Mouse (Mus musculus): ENCODE data around the gene Hax1. TPM values are rescaled to one million over a fixed set of nuclear protein-coding genes. Genes with fewer than 3 reads are reported as not detected.

Hax1 gene
- 78.6 and 79.3 TPM in 2 replicates for polyA plus RNA-seq (2015; fragmentation: Nextera tagmentation; extraction: Ambion mirVana)

GRCm38 (mm10) chr3:89998612-89999054 is at the start of gene Hax1:
Gene Hax1 (minus strand): TSS chr3:89998780.

GRCm38 (mm10) chr3:89963221-89963763 is 35.3 kb downstream of the Hax1 start, which contains the start of gene Atp8b2:
Gene Atp8b2 (minus strand): TSS chr3:89963508.

Other genes starting within 250 kb of the Hax1 start
- gene Chrnb2, start 234.1 kb downstream of the Hax1 start, polyA plus RNA-seq (2015; fragmentation: Nextera tagmentation; extraction: Ambion mirVana), result 0.43 and 0.55 TPM in 2 replicates
- 9.1 and 12.2 TPM in 2 replicates for gene Ube2q1, start 225.2 kb downstream of the Hax1 start, polyA plus RNA-seq (2015; fragmentation: Nextera tagmentation; extraction: Ambion mirVana)
- gene She, start 167.4 kb downstream of the Hax1 start, polyA plus RNA-seq (2015; fragmentation: Nextera tagmentation; extraction: Ambion mirVana), result 1.9 and 2.0 TPM in 2 replicates
- 7.7 and 9.1 TPM in 2 replicates for gene Il6ra, start 85.6 kb downstream of the Hax1 start, polyA plus RNA-seq (2015; fragmentation: Nextera tagmentation; extraction: Ambion mirVana)
- gene Atp8b2, start 35.3 kb downstream of the Hax1 start, polyA plus RNA-seq (2015; fragmentation: Nextera tagmentation; extraction: Ambion mirVana), result 4.0 and 4.4 TPM in 2 replicates
- 74.6 and 88.3 TPM in 2 replicates for gene 4933434E20Rik, start 52.9 kb upstream of the Hax1 start, polyA plus RNA-seq (2015; fragmentation: Nextera tagmentation; extraction: Ambion mirVana)
- 113 and 124 TPM in 2 replicates for gene Ubap2l, start 53.8 kb upstream of the Hax1 start, polyA plus RNA-seq (2015; fragmentation: Nextera tagmentation; extraction: Ambion mirVana)
- 260 and 296 TPM in 2 replicates for gene Tpm3, start 73.9 kb upstream of the Hax1 start, polyA plus RNA-seq (2015; fragmentation: Nextera tagmentation; extraction: Ambion mirVana)
- 0.07 and 0.12 TPM in 2 replicates for gene Nup210l, start 105.4 kb upstream of the Hax1 start, polyA plus RNA-seq (2015; fragmentation: Nextera tagmentation; extraction: Ambion mirVana)
- 1,413 and 1,608 TPM in 2 replicates for gene Rps27, start 214.9 kb upstream of the Hax1 start, polyA plus RNA-seq (2015; fragmentation: Nextera tagmentation; extraction: Ambion mirVana)
- gene Rab13, start 214.9 kb upstream of the Hax1 start, polyA plus RNA-seq (2015; fragmentation: Nextera tagmentation; extraction: Ambion mirVana), result 11.2 and 15.3 TPM in 2 replicates
- 78.7 and 86.3 TPM in 2 replicates for gene Jtb, start 232.8 kb upstream of the Hax1 start, polyA plus RNA-seq (2015; fragmentation: Nextera tagmentation; extraction: Ambion mirVana)
- gene Creb3l4, start 244.7 kb upstream of the Hax1 start, polyA plus RNA-seq (2015; fragmentation: Nextera tagmentation; extraction: Ambion mirVana), result 0.57 and 0.98 TPM in 2 replicates
- 51.2 and 62.4 TPM in 2 replicates for gene Slc39a1, start 249.4 kb upstream of the Hax1 start, polyA plus RNA-seq (2015; fragmentation: Nextera tagmentation; extraction: Ambion mirVana)

All from spleen, postnatal 0 days (tissue).